Mouse (Mus musculus): ENCODE data around the gene Tshz3. TPM values are rescaled to one million over a fixed set of nuclear protein-coding genes. Genes with fewer than 3 reads are reported as not detected.

Gene Tshz3
- polyA plus RNA-seq, 1 experiment, result 2.2 TPM

DNA sequence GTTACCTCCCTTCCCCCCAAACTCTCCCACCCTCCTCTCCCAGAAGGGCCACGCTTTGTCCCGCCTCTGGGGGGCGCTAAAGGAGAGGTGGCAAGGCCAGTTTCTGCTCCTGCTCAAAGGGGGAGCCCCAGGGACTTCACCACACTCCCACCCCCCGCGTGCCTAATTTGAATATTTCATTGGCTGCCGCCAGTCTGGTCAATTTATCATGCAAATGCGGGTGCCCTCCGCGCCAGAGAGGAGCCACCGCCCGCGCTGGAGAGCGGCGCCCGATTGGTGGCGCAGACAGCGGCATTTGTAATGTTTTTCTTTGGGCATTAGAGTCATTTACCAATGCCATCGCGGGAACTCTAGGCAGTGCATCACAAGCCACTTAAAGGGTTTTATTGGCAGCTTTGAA lies 7.4 kb upstream of the Tshz3 start:
- TF ChIP-seq POLR2A (IDR thresholded peaks at IDR 0.05; ENCODE audit: low read depth, low read length) (no peak), CTCF (IDR thresholded peaks at IDR 0.05; ENCODE audit: extremely low read depth, insufficient read length, insufficient replicate concordance, low read depth, low read length) (0 out of 2 replicates have a peak, but pooled peaks have one; percentile 12)
- 7% methylated on average over 19 of the region's 19 CpGs for WGBS
- Histone ChIP-seq H3K36me3 (ENCODE audit: control insufficient read depth, insufficient read depth, low read length) (no peaks in the 10 kb centered on the region), H3K27me3 (ENCODE audit: control insufficient read depth, insufficient read depth, low read length) (peaks cover 5% of the 10 kb centered on the region; the same call in 1 of the 2 replicates), H3K27ac (ENCODE audit: insufficient read depth, low read depth, low read length) (no peak overlapping the region), H3K4me1 (ENCODE audit: control insufficient read depth, insufficient read depth, insufficient read length, low read length) (peaks cover 3% of the 10 kb centered on the region), H3K4me3 (ENCODE audit: low read depth, low read length) (no peak overlapping the region)

GRCm38 (mm10) chr7:36691617-36692016 lies 6.3 kb upstream of the Tshz3 start:
- 10% methylated on average over 14 of the region's 14 CpGs for WGBS
- H3K36me3 ChIP-seq (ENCODE audit: control insufficient read depth, insufficient read depth, low read length), result no peaks in the 10 kb centered on the region

DNA sequence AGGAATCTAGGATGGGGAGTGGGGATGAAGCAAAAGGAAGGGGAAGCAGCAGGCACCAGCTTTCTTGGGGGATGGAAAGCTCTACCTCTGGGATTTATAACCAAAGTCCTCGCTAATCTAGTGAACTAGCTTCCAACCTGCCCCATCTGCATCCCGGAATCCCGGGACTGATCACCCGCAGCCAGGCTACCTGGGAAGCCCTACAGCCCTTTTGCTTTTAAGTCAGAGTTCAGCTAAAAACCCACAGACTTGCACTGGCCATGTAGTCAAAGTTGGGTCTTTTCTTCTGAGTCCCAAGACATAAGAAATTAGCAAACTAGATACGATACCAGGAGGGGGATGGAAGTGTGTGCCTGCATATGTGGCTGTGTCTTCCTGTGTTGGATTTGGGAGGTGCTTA lies 5.5 kb upstream of the Tshz3 start:
- Histone ChIP-seq H3K4me3 (ENCODE audit: low read depth, low read length) (no peak overlapping the region), H3K27me3 (ENCODE audit: control insufficient read depth, insufficient read depth, low read length) (peaks cover 15% of the 10 kb centered on the region; the same call in 1 of the 2 replicates), H3K4me1 (ENCODE audit: control insufficient read depth, insufficient read depth, insufficient read length, low read length) (peaks cover 3% of the 10 kb centered on the region), H3K36me3 (ENCODE audit: control insufficient read depth, insufficient read depth, low read length) (no peaks in the 10 kb centered on the region), H3K27ac (ENCODE audit: insufficient read depth, low read depth, low read length) (no peak overlapping the region)
- TF ChIP-seq POLR2A (IDR thresholded peaks at IDR 0.05; ENCODE audit: low read depth, low read length) (no peak), CTCF (IDR thresholded peaks at IDR 0.05; ENCODE audit: extremely low read depth, insufficient read length, insufficient replicate concordance, low read depth, low read length) (no peak)
- 21% methylated on average over 5 of the region's 5 CpGs for WGBS

More at GRCm38 (mm10) chr7:36691617-36692016, 6.3 kb upstream of the Tshz3 start:
- TF ChIP-seq CTCF (IDR thresholded peaks at IDR 0.05; ENCODE audit: extremely low read depth, insufficient read length, insufficient replicate concordance, low read depth, low read length) (no peak), POLR2A (IDR thresholded peaks at IDR 0.05; ENCODE audit: low read depth, low read length) (no peak)
- peaks cover 3% of the 10 kb centered on the region for H3K4me1 ChIP-seq (ENCODE audit: control insufficient read depth, insufficient read depth, insufficient read length, low read length)
- H3K27me3 ChIP-seq (ENCODE audit: control insufficient read depth, insufficient read depth, low read length), result peaks cover 11% of the 10 kb centered on the region; the same call in 1 of the 2 replicates
- H3K4me3 ChIP-seq (ENCODE audit: low read depth, low read length), result no peak overlapping the region
- H3K27ac ChIP-seq (ENCODE audit: insufficient read depth, low read depth, low read length), result no peak overlapping the region

DNA sequence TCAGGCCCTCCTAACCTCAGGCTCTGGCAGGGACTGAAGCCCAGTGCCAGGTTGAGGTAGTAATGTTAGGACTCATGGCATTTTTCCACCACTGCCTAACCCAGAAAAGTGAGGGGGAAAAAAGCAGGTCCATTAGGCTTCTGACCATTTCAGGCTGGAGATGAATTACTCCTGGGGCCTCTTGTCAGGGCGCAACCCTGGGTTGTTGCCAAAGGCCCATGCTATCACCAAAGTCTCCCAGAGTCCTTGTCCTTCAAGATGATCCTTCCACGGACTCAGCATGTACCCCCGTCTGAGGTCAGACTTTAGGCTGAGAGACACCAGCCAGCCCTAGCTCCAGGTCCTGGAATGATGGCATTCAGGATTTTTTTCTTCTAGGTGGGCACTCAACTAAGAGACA lies 4.8 kb upstream of the Tshz3 start:
- H3K4me3 ChIP-seq (ENCODE audit: low read depth, low read length), result no peak overlapping the region
- H3K27me3 ChIP-seq (ENCODE audit: control insufficient read depth, insufficient read depth, low read length), result peaks cover 17% of the 10 kb centered on the region; the same call in 1 of the 2 replicates
- H3K4me1 ChIP-seq (ENCODE audit: control insufficient read depth, insufficient read depth, insufficient read length, low read length), result peaks cover 3% of the 10 kb centered on the region
- no peak overlapping the region for H3K27ac ChIP-seq (ENCODE audit: insufficient read depth, low read depth, low read length)
- TF ChIP-seq CTCF (IDR thresholded peaks at IDR 0.05; ENCODE audit: extremely low read depth, insufficient read length, insufficient replicate concordance, low read depth, low read length) (no peak), POLR2A (IDR thresholded peaks at IDR 0.05; ENCODE audit: low read depth, low read length) (no peak)
- 51% methylated on average over 3 of the region's 3 CpGs for WGBS
- H3K36me3 ChIP-seq (ENCODE audit: control insufficient read depth, insufficient read depth, low read length), result no peaks in the 10 kb centered on the region

DNA sequence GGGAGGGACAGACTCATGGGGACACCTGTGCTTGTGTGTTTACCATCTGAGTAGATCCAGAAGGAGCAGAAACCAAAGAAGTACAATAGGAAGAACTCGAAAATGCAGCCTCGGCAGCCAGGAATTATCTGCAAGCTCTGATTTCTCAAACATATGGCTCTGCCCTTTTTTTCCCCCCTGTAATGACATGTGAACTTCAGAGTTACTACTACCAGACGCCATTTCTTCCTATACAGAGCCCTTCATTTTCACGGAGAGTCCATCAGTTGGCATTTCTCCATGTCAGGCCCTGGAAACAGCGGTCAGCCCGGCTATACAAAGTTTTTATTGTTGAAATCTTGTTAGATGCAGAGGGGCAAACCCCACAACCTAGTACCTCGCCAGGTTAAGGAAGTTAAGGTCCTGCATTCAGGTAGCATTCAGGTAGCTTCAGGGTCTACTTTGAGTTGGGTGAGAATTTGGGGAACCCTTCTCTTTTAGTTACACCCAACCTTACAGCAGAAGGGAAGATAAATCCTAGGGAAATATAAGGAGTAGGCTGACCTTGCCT lies 3.2 kb upstream of the Tshz3 start:
- 33% methylated on average over 7 of the region's 7 CpGs for WGBS
- TF ChIP-seq POLR2A (IDR thresholded peaks at IDR 0.05; ENCODE audit: low read depth, low read length) (no peak), CTCF (IDR thresholded peaks at IDR 0.05; ENCODE audit: extremely low read depth, insufficient read length, insufficient replicate concordance, low read depth, low read length) (no peak)
- Histone ChIP-seq H3K36me3 (ENCODE audit: control insufficient read depth, insufficient read depth, low read length) (no peaks in the 10 kb centered on the region), H3K27me3 (ENCODE audit: control insufficient read depth, insufficient read depth, low read length) (peaks cover 17% of the 10 kb centered on the region; the same call in 1 of the 2 replicates), H3K27ac (ENCODE audit: insufficient read depth, low read depth, low read length) (no peak overlapping the region), H3K4me3 (ENCODE audit: low read depth, low read length) (no peak overlapping the region), H3K4me1 (ENCODE audit: control insufficient read depth, insufficient read depth, insufficient read length, low read length) (peaks cover 3% of the 10 kb centered on the region)

DNA sequence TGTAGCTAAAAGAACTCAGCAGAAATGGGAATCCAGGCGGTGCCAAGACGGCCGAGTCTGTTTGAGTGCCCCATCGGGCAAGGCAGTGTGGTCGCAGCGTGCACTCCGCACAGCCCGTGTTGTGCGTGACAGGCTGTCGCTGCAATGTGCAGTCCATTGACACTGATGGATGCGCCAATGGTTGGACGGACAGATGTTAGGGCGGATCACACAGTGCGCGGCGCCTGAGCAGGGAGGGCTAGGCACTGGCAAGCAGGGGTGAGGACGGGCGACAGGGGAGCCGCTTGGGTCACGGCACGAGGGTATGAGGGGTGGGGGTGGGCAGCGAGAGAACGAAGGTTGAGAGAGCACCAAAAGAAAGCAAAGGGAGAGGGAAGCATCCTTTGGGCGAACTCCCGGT lies 2.6 kb upstream of the Tshz3 start:
- Histone ChIP-seq H3K4me3 (ENCODE audit: low read depth, low read length) (peak overlapping the region; percentile 70), H3K27ac (ENCODE audit: insufficient read depth, low read depth, low read length) (peak overlapping the region; percentile 76), H3K36me3 (ENCODE audit: control insufficient read depth, insufficient read depth, low read length) (no peaks in the 10 kb centered on the region), H3K4me1 (ENCODE audit: control insufficient read depth, insufficient read depth, insufficient read length, low read length) (peaks cover 3% of the 10 kb centered on the region), H3K27me3 (ENCODE audit: control insufficient read depth, insufficient read depth, low read length) (peaks cover 17% of the 10 kb centered on the region; the same call in 1 of the 2 replicates)
- WGBS, result 6% methylated on average over 25 of the region's 25 CpGs
- TF ChIP-seq POLR2A (IDR thresholded peaks at IDR 0.05; ENCODE audit: low read depth, low read length) (no peak), CTCF (IDR thresholded peaks at IDR 0.05; ENCODE audit: extremely low read depth, insufficient read length, insufficient replicate concordance, low read depth, low read length) (no peak)

GRCm38 (mm10) chr7:36695791-36696241 lies 2.1 kb upstream of the Tshz3 start:
- Histone ChIP-seq H3K4me1 (ENCODE audit: control insufficient read depth, insufficient read depth, insufficient read length, low read length) (peaks cover 3% of the 10 kb centered on the region), H3K36me3 (ENCODE audit: control insufficient read depth, insufficient read depth, low read length) (no peaks in the 10 kb centered on the region), H3K27ac (ENCODE audit: insufficient read depth, low read depth, low read length) (peak overlapping the region; percentile 76), H3K27me3 (ENCODE audit: control insufficient read depth, insufficient read depth, low read length) (peaks cover 17% of the 10 kb centered on the region; the same call in 1 of the 2 replicates), H3K4me3 (ENCODE audit: low read depth, low read length) (peak overlapping the region; percentile 70)
- WGBS, result 1% methylated on average over 42 of the region's 42 CpGs
- TF ChIP-seq POLR2A (IDR thresholded peaks at IDR 0.05; ENCODE audit: low read depth, low read length), result no peak
- TF ChIP-seq CTCF (IDR thresholded peaks at IDR 0.05; ENCODE audit: extremely low read depth, insufficient read length, insufficient replicate concordance, low read depth, low read length), result no peak

Data from small intestine, adult 2 months (tissue).